Mouse (Mus musculus) stomach, postnatal 0 days (tissue): ENCODE measurements around the gene Hcls1. TPM values are rescaled to one million over a fixed set of nuclear protein-coding genes. Genes with fewer than 3 reads are reported as not detected.

ENCODE experiments used
- ATAC-seq: fragments of 200-750 bp; cut with Nextera tagmentation; 2 replicates; pipeline ENCODE4 v1.8.0; 2017; ENCODE audit not compliant: low FRiP score, low TSS enrichment
- DNase-seq: peaks from one replicate; pipeline ENCODE4 v3.0.0-alpha.2; 2016; ENCODE audit warnings: low spot score
- H3K27ac ChIP-seq: fragments of 300-500 bp; sonication (generic); replicated peaks from 2 replicates; pipeline ENCODE4 v1.5.1; 2014; ENCODE audit warnings: mild to moderate bottlenecking, control low read depth
- H3K27me3 ChIP-seq: fragments of 300-500 bp; sonication (generic); 2 replicates; pipeline ENCODE4 v1.6.1; 2014; ENCODE audit warnings: low read length; ENCODE audit not compliant: control insufficient read depth, insufficient read depth
- H3K36me3 ChIP-seq: fragments of 300-500 bp; sonication (generic); 2 replicates; pipeline ENCODE4 v1.6.1; 2014; ENCODE audit warnings: low read length, mixed read lengths; ENCODE audit not compliant: control insufficient read depth, insufficient read depth
- H3K4me1 ChIP-seq: fragments of 300-500 bp; sonication (generic); replicated peaks from 2 replicates; pipeline ENCODE4 v1.6.1; 2014; ENCODE audit warnings: antibody characterized with exemption; ENCODE audit not compliant: control insufficient read depth, insufficient read depth
- H3K4me2 ChIP-seq: fragments of 300-500 bp; sonication (generic); replicated peaks from 2 replicates; pipeline ENCODE4 v1.6.1; 2014; ENCODE audit warnings: low read depth, mild to moderate bottlenecking, control low read depth, moderate library complexity
- H3K4me3 ChIP-seq: fragments of 300-500 bp; sonication (generic); 2 replicates; pipeline ENCODE4 v1.5.1; 2014; ENCODE audit warnings: low read depth, low read length, control low read depth
- H3K9ac ChIP-seq: fragments of 300-500 bp; sonication (generic); 2 replicates; pipeline ENCODE4 v1.6.1; 2014; ENCODE audit warnings: mild to moderate bottlenecking, low read length, control low read depth, mixed read lengths
- H3K9me3 ChIP-seq: fragments of 300-500 bp; sonication (generic); 2 replicates; pipeline ENCODE4 v1.6.1; 2016; ENCODE audit warnings: low read length; ENCODE audit not compliant: control insufficient read depth
- CTCF ChIP-seq: IDR thresholded peaks from 2 replicates; pipeline ENCODE4 v1.5.1; 2016; ENCODE audit warnings: antibody characterized with exemption, low read depth, mild to moderate bottlenecking, moderate library complexity
- EP300 ChIP-seq: optimal IDR thresholded peaks from 2 replicates; pipeline ENCODE3; 2016; ENCODE audit warnings: antibody characterized with exemption
- WGBS: fragments of 180-500 bp; shearing (Covaris S2); extraction: QIAGEN DNeasy Blood & Tissue Kit; methylation state at CpG from one replicate; pipeline ENCODE4 v1.1.7; 2014; 5-methylcytosine and 5-hydroxymethylcytosine counted together
- polyA plus RNA-seq: library from polyadenylated mRNA; unstranded; fragments of >200 nt; fragmentation: Nextera tagmentation; extraction: Ambion mirVana; gene quantifications from 2 replicates; pipeline ENCODE4 v1.2.1, GENCODE M21; 2015

Gene Hcls1
- polyA plus RNA-seq, 1 experiment from 2014 or later = 3.7 TPM

GRCm38 (mm10) chr16:36931381-36931780 is 3.4 kb upstream of the Hcls1 start:
- Histone ChIP-seq H3K4me1 (no peaks in the 10 kb centered on the region), H3K9me3 (no peaks in the 10 kb centered on the region), H3K27ac (no peak overlapping the region), H3K4me2 (no peak overlapping the region), H3K9ac (no peak overlapping the region), H3K4me3 (no peak overlapping the region), H3K27me3 (no peaks in the 10 kb centered on the region), H3K36me3 (peaks cover 46% of the 10 kb centered on the region)
- TF ChIP-seq CTCF (no peak), EP300 (no peak)
- ATAC-seq = no peak
- DNase-seq = no peak
- 89% methylated on average over 10 of the region's 10 CpGs for WGBS

- H3K27ac ChIP-seq = no peak overlapping the region
- DNase-seq (no peak), ATAC-seq (no peak)
- H3K4me1 ChIP-seq = no peaks in the 10 kb centered on the region
- no peak overlapping the region for H3K4me3 ChIP-seq
- 84% methylated on average over 3 of the region's 3 CpGs for WGBS
- no peaks in the 10 kb centered on the region for H3K9me3 ChIP-seq
- no peak overlapping the region for H3K9ac ChIP-seq
- H3K4me2 ChIP-seq = no peak overlapping the region
- H3K27me3 ChIP-seq = no peaks in the 10 kb centered on the region
- H3K36me3 ChIP-seq = peaks cover 41% of the 10 kb centered on the region
- no peak for TF ChIP-seq CTCF
- TF ChIP-seq EP300 = no peak
These were observed 2.8 kb upstream of the Hcls1 start for GRCm38 (mm10) chr16:36931976-36932375.

GRCm38 (mm10) chr16:36932546-36932945 is 2.2 kb upstream of the Hcls1 start:
- peaks cover 36% of the 10 kb centered on the region for H3K36me3 ChIP-seq
- TF ChIP-seq CTCF = no peak
- no peak for TF ChIP-seq EP300
- no peak overlapping the region for H3K27ac ChIP-seq
- H3K27me3 ChIP-seq = no peaks in the 10 kb centered on the region
- ATAC-seq = no peak
- no peak overlapping the region for H3K4me2 ChIP-seq
- no peak overlapping the region for H3K4me3 ChIP-seq
- no peak overlapping the region for H3K9ac ChIP-seq
- no peak for DNase-seq
- H3K4me1 ChIP-seq = no peaks in the 10 kb centered on the region
- no peaks in the 10 kb centered on the region for H3K9me3 ChIP-seq
- 97% methylated on average over 6 of the region's 6 CpGs for WGBS

GRCm38 (mm10) chr16:36934131-36934840 is 497 bp upstream of the Hcls1 start:
- TF ChIP-seq EP300 (no peak), CTCF (no peak)
- DNase-seq (no peak), ATAC-seq (peak; percentile 89)
- Histone ChIP-seq H3K27me3 (no peaks in the 10 kb centered on the region), H3K9me3 (no peaks in the 10 kb centered on the region), H3K4me3 (no peak overlapping the region), H3K36me3 (peaks cover 25% of the 10 kb centered on the region), H3K9ac (no peak overlapping the region), H3K4me1 (no peaks in the 10 kb centered on the region), H3K27ac (no peak overlapping the region), H3K4me2 (no peak overlapping the region)
- WGBS = 46% methylated on average over 6 of the region's 6 CpGs

GRCm38 (mm10) chr16:36935814-36936213 is 1.0 kb downstream of the Hcls1 start:
- no peak for ATAC-seq
- no peak for TF ChIP-seq CTCF
- no peak for TF ChIP-seq EP300
- 78% methylated on average over 3 of the region's 3 CpGs for WGBS
- Histone ChIP-seq H3K4me1 (no peaks in the 10 kb centered on the region), H3K27ac (no peak overlapping the region), H3K27me3 (no peaks in the 10 kb centered on the region), H3K4me2 (no peak overlapping the region), H3K9me3 (no peaks in the 10 kb centered on the region), H3K36me3 (0 out of 2 replicates have a peak, but pooled peaks cover 12% of the 10 kb centered on the region), H3K4me3 (no peak overlapping the region), H3K9ac (no peak overlapping the region)
- DNase-seq = no peak

- no peak for TF ChIP-seq CTCF
- TF ChIP-seq EP300 = no peak
- Histone ChIP-seq H3K4me1 (no peaks in the 10 kb centered on the region), H3K4me3 (no peak overlapping the region), H3K9ac (no peak overlapping the region), H3K36me3 (no peaks in the 10 kb centered on the region), H3K27ac (no peak overlapping the region), H3K9me3 (no peaks in the 10 kb centered on the region), H3K4me2 (no peak overlapping the region), H3K27me3 (no peaks in the 10 kb centered on the region)
- DNase-seq (no peak), ATAC-seq (no peak)
- WGBS = 72% methylated on average over 6 of the region's 6 CpGs
These were observed 6.4 kb downstream of the Hcls1 start for GRCm38 (mm10) chr16:36941137-36941727.
